Mouse (Mus musculus) liver, embryonic 16.5 days (tissue): ENCODE data around the gene Coro1a. TPM values are rescaled to one million over a fixed set of nuclear protein-coding genes. Genes with fewer than 3 reads are reported as not detected.
"Not testable (repeated sequence)": the region's sequence is repeated elsewhere in the genome, so short reads cannot be mapped to it uniquely, and the experiment has no call there.

Experiments used
- ATAC-seq: fragments of 200-750 bp; cut with Nextera tagmentation; 2 replicates; pipeline ENCODE4 v1.8.0; 2017; ENCODE audit warnings: low read depth, mild to moderate bottlenecking, moderate number of reproducible peaks, moderate library complexity
- H3K27ac ChIP-seq: fragments of 300-500 bp; sonication (generic); 2 replicates; pipeline ENCODE4 v1.5.1; 2014; ENCODE audit warnings: mild to moderate bottlenecking, low read length
- H3K27me3 ChIP-seq: fragments of 300-500 bp; sonication (generic); 2 replicates; pipeline ENCODE4 v1.6.1; 2014; ENCODE audit warnings: low read depth, low read length, mixed read lengths; ENCODE audit not compliant: control insufficient read depth, insufficient read depth
- H3K36me3 ChIP-seq: fragments of 300-500 bp; sonication (generic); 2 replicates; pipeline ENCODE4 v1.6.1; 2014; ENCODE audit warnings: mild to moderate bottlenecking; ENCODE audit not compliant: control insufficient read depth, insufficient read depth
- H3K4me1 ChIP-seq: fragments of 300-500 bp; sonication (generic); 2 replicates; pipeline ENCODE4 v1.6.1; 2014; ENCODE audit warnings: low read depth, low read length, mixed read lengths; ENCODE audit not compliant: control insufficient read depth
- H3K4me2 ChIP-seq: fragments of 300-500 bp; sonication (generic); 2 replicates; pipeline ENCODE4 v1.6.1; 2014; ENCODE audit warnings: low read depth, low read length, mixed read lengths
- H3K4me3 ChIP-seq: fragments of 300-500 bp; sonication (generic); 2 replicates; pipeline ENCODE4 v1.5.1; 2014; ENCODE audit warnings: low read depth, mild to moderate bottlenecking, low read length
- H3K9ac ChIP-seq: fragments of 300-500 bp; sonication (generic); 2 replicates; pipeline ENCODE4 v1.6.1; 2014; ENCODE audit warnings: low read depth, low read length
- H3K9me3 ChIP-seq: fragments of 300-500 bp; sonication (generic); replicated peaks from 2 replicates; pipeline ENCODE4 v1.6.1; 2016; ENCODE audit warnings: low read length; ENCODE audit not compliant: control insufficient read depth
- WGBS: fragments of 180-500 bp; shearing (Covaris S2); extraction: QIAGEN DNeasy Blood & Tissue Kit; methylation state at CpG from one replicate; pipeline ENCODE4 v1.1.7; 2014; ENCODE audit not compliant: insufficient replicate concordance; 5-methylcytosine and 5-hydroxymethylcytosine counted together
- polyA plus RNA-seq: library from polyadenylated mRNA; unstranded; fragments of >200 nt; fragmentation: Nextera tagmentation; extraction: Ambion mirVana; gene quantifications from 2 replicates; pipeline ENCODE4 v1.2.1, GENCODE M21; 2015

Coro1a gene
- polyA plus RNA-seq, 1 experiment from 2014 or later = 105 TPM

GRCm38 (mm10) chr7:126740132-126740735 lies 32.6 kb upstream of the Coro1a start:
- Histone ChIP-seq H3K4me1 (no peaks in the 10 kb centered on the region), H3K4me2 (no peak overlapping the region), H3K4me3 (no peak overlapping the region), H3K36me3 (no peaks in the 10 kb centered on the region), H3K9ac (no peak overlapping the region), H3K27ac (no peak overlapping the region), H3K27me3 (no peaks in the 10 kb centered on the region), H3K9me3 (no peaks in the 10 kb centered on the region)
- ATAC-seq = no peak
- 69% methylated on average over 13 of the region's 13 CpGs for WGBS

GRCm38 (mm10) chr7:126739551-126739950 lies 32.0 kb upstream of the Coro1a start:
- no peak overlapping the region for H3K4me2 ChIP-seq
- H3K9ac ChIP-seq = no peak overlapping the region
- no peaks in the 10 kb centered on the region for H3K4me1 ChIP-seq
- no peak overlapping the region for H3K4me3 ChIP-seq
- H3K27me3 ChIP-seq = no peaks in the 10 kb centered on the region
- H3K36me3 ChIP-seq = no peaks in the 10 kb centered on the region
- no peak overlapping the region for H3K27ac ChIP-seq
- ATAC-seq = no peak
- WGBS = 73% methylated on average over 17 of the region's 17 CpGs
- H3K9me3 ChIP-seq = no peaks in the 10 kb centered on the region

GRCm38 (mm10) chr7:126736122-126736521 lies 28.5 kb upstream of the Coro1a start:
- no peak overlapping the region for H3K27ac ChIP-seq
- H3K4me1 ChIP-seq = no peaks in the 10 kb centered on the region
- ATAC-seq = no peak
- 67% methylated on average over 8 of the region's 8 CpGs for WGBS
- H3K36me3 ChIP-seq = no peaks in the 10 kb centered on the region
- H3K4me3 ChIP-seq = no peak overlapping the region
- H3K9ac ChIP-seq = no peak overlapping the region
- no peak overlapping the region for H3K4me2 ChIP-seq
- H3K27me3 ChIP-seq = no peaks in the 10 kb centered on the region
- no peaks in the 10 kb centered on the region for H3K9me3 ChIP-seq

GRCm38 (mm10) chr7:126730256-126730789 lies 22.7 kb upstream of the Coro1a start:
- not testable (repeated sequence) for H3K4me2 ChIP-seq, ATAC-seq, H3K9me3 ChIP-seq, H3K9ac ChIP-seq, H3K4me1 ChIP-seq, H3K4me3 ChIP-seq, H3K27me3 ChIP-seq, H3K27ac ChIP-seq, H3K36me3 ChIP-seq
- 56% methylated on average over 4 of the region's 4 CpGs for WGBS

- ATAC-seq = no peak
- WGBS = 31% methylated on average over 5 of the region's 5 CpGs
Observed at GRCm38 (mm10) chr7:126725667-126726066, 18.1 kb upstream of the Coro1a start.

GRCm38 (mm10) chr7:126725077-126725476 lies 17.5 kb upstream of the Coro1a start:
- Histone ChIP-seq H3K4me2 (no peak overlapping the region), H3K4me1 (no peaks in the 10 kb centered on the region), H3K4me3 (no peak overlapping the region), H3K36me3 (no peaks in the 10 kb centered on the region), H3K9me3 (no peaks in the 10 kb centered on the region), H3K27me3 (no peaks in the 10 kb centered on the region), H3K9ac (no peak overlapping the region), H3K27ac (no peak overlapping the region)
- no peak for ATAC-seq
- 22% methylated on average over 3 of the region's 3 CpGs for WGBS

More at GRCm38 (mm10) chr7:126725667-126726066, 18.1 kb upstream of the Coro1a start:
- no peak overlapping the region for H3K27ac ChIP-seq
- no peaks in the 10 kb centered on the region for H3K4me1 ChIP-seq
- no peak overlapping the region for H3K4me2 ChIP-seq
- H3K9ac ChIP-seq = no peak overlapping the region
- H3K36me3 ChIP-seq = no peaks in the 10 kb centered on the region
- no peaks in the 10 kb centered on the region for H3K27me3 ChIP-seq
- H3K9me3 ChIP-seq = no peaks in the 10 kb centered on the region
- H3K4me3 ChIP-seq = no peak overlapping the region

- no peaks in the 10 kb centered on the region for H3K9me3 ChIP-seq
- no peak overlapping the region for H3K4me3 ChIP-seq
- H3K4me2 ChIP-seq = no peak overlapping the region
- no peaks in the 10 kb centered on the region for H3K36me3 ChIP-seq
- 77% methylated on average over 13 of the region's 13 CpGs for WGBS
- no peaks in the 10 kb centered on the region for H3K27me3 ChIP-seq
- no peaks in the 10 kb centered on the region for H3K4me1 ChIP-seq
- no peak for ATAC-seq
- H3K27ac ChIP-seq = no peak overlapping the region
- no peak overlapping the region for H3K9ac ChIP-seq
Observed at GRCm38 (mm10) chr7:126721635-126722034, 14.0 kb upstream of the Coro1a start.

- no peak for ATAC-seq
- no peak overlapping the region for H3K4me2 ChIP-seq
- 84% methylated on average over 5 of the region's 5 CpGs for WGBS
- no peaks in the 10 kb centered on the region for H3K9me3 ChIP-seq
- H3K36me3 ChIP-seq = no peaks in the 10 kb centered on the region
- no peak overlapping the region for H3K9ac ChIP-seq
- no peaks in the 10 kb centered on the region for H3K27me3 ChIP-seq
- H3K4me3 ChIP-seq = no peak overlapping the region
- H3K27ac ChIP-seq = no peak overlapping the region
- H3K4me1 ChIP-seq = no peaks in the 10 kb centered on the region
Observed at GRCm38 (mm10) chr7:126718787-126719337, 11.3 kb upstream of the Coro1a start.

GRCm38 (mm10) chr7:126717566-126717965 lies 10.0 kb upstream of the Coro1a start:
- H3K4me1 ChIP-seq = no peaks in the 10 kb centered on the region
- no peaks in the 10 kb centered on the region for H3K36me3 ChIP-seq
- H3K27ac ChIP-seq = no peak overlapping the region
- H3K4me2 ChIP-seq = no peak overlapping the region
- H3K27me3 ChIP-seq = no peaks in the 10 kb centered on the region
- no peak for ATAC-seq
- 76% methylated on average over 3 of the region's 3 CpGs for WGBS
- H3K9ac ChIP-seq = no peak overlapping the region
- no peaks in the 10 kb centered on the region for H3K9me3 ChIP-seq
- H3K4me3 ChIP-seq = no peak overlapping the region
